Mouse (Mus musculus) adrenal gland, postnatal 4 days (tissue): ENCODE measurements around the gene Acacb. TPM values are rescaled to one million over a fixed set of nuclear protein-coding genes. Genes with fewer than 3 reads are reported as not detected.

Experiments
- DNase-seq, 2 experiments: peaks; one replicate each; pipeline ENCODE4 v3.0.0; 2021 to 2022; ENCODE audit warnings: low spot score in 2 of 2, mixed read lengths in 2 of 2
- total RNA-seq, 2 experiments: library from RNA; stranded (reverse); gene quantifications; 2 replicates each; pipeline ENCODE4 v1.2.3; 2021

The Acacb gene
- total RNA-seq, 2 experiments from 2014 or later, result 25.6 to 31.5 TPM

DNA sequence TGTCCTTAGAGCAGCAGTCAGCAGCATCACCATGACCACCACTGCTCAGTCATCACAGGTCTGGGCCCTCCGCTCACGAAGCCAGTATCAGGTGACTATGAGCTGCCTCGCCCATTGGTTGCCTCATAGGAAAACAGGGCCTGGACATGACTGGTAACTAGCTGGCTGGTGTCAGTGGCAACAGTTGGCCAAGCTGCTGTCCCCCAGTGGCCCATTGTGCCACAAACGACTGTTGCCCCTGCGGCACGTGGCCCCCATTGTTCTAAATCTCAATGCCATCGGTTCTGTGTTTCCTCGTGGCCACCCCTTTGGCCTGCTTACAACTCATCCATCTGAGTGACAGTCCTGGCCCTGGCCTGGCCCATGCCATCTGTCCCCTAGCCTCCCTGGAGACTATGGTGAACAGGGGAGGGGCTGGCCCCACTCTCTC is 117.7 kb downstream of the Acacb start:
- DNase-seq, result no peak

DNA sequence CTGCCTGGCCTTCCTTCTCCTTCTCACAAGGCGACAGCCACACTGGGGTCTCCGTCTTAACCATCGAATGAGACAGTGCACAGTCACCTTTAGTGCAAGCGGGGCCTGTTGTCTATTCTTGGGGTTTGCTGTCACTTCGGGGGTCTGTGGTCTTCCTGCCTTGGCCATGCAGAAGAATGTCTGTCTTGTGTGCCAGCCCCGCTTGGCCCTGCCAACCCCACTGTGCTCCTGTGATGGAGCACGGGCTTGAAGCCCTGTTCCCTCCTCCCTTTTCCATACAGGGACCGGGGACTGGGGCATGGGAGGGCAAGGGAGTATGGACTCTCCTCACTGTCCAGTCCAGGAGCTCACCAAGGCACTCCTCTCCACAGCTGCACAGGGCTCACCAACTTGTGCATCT is 118.5 kb downstream of the Acacb start:
- no peak for DNase-seq

DNA sequence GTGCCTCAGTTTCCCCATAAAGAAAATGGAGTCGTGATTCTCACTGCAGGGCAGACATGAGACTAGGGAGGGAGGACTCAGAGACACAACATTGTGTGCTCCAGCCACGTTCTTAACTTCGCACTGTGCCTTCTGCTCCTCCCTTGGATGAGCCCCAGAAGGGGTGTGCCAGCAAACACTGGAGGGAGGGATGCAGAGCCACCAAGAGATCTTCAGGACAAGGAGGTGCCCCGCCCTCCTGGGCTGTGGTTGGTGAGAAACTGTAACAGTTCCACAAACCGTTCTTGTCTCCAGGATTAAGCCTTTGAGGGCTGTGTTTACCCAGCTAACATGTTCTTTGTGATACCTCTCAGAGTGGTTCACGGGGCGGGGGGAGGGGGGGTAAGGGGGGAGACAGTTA is 122.3 kb downstream of the Acacb start:
- no peak for DNase-seq

DNA sequence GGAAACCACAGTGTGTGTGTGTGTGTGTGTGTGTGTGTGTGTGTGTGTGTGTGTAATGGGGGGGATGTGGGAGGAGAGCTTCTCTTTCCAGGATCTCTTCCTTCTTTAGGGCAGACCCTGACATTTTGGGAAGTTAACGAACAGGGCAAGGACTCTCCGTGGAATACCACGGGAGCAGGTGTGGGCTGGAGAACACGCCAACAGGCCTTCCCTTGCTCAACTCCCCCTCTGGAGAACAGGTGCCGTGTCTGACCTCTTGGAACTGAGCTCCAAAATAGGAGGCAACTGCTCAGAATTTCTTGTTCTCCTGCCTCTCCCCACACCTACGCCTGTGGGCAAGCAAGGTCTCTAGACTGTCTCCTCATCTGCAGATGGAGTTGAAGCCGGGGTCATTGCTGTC is 123.2 kb downstream of the Acacb start:
- no peak for DNase-seq

DNA sequence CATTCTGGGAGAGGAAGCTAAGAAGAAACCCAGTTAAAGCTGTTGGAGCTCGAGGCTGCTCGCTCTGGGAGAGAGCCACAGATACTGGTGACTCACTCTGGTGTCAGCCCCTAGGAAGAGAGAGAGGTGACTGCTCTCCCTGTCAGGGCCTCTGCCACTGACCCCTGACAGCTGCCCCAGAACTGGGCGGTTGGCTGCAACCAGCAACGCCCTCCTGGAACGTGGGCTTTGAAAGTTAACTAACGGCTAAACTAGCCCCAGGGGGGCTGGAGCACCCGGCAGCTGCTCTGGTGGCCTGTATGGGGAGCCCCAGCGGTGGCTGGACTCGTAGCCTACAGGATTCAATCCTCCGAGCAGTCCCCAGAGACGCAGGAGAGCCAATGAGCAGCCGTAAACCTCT is 123.6 kb downstream of the Acacb start:
- DNase-seq, result no peak

DNA sequence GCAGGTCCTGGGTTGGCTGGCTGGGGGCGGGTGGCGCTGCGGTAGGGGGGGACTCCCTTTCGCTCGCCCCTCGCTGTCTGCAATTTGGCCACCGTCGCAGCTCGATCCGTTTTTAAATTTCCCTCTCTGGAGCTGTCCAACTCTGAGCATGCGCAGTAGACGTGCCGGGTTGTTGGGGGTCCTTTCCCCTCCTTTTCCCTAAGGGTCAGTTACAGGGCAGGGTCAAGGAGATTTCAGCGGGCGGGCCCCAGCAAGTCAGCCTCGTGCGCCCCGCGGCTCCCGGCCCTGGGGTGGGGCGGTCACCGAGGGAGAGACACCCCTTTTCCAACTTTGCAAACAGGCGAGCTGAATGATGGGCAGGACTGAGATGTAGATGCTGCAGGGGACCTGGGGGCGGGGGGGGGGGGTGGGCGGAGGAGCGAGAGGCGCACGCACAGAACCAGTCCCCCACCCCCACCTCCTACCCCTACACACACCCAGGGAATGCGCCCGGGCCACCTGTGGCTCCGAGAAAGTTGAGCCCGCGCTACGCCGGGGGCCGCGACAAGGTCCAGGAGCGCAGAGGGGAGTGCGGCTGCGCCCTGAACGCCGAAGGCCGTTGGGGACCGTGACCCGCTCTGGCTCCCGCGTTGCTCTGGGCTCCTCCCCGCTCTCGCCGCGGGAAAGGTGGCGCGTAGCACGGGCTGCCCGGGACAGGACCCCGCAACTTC is 127.5 kb downstream of the Acacb start, which contains the start of gene Foxn4:
Foxn4 (minus strand) TSS at position 115 of the 710 bp plus-strand sequence.
- DNase-seq, result no peak

DNA sequence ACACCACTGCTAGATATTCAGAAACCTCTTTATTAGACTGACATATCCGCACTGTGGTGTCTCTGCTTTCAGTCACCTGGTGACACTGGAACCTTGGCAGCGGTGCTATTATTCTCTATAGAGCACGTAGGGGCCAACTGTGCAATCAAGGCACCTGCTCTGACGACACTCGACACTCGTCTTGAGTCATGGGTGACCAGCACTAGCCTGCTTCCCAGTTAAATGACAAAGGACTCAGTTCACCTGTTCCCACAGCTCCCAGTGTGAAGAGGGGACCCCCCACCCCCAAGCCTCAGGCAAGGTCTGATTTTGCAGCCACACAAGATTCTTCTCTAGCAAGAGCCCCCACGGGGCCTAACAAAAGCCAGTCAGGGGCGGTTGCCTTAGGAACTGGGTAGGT is 129.0 kb downstream of the Acacb start:
- DNase-seq, result no peak

DNA sequence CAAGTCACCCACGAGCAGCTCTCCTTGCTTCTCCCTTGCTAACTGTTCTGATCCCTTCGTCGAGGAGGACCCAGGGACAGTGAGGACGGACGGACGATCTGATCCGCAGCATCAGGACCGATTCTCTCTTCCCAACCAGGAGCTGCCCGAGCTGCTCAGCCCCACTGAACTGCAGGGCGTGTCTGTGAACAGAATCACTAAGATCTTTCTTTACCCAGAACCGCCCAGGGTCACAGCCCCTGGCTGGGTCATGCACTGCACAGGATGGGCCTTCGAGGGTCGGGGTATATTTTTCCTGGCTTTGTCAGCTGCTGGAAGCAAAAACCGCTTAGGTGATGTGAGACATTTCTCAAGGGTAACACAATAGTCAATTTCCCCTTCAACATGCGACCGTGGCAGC is 129.7 kb downstream of the Acacb start:
- DNase-seq, result no peak

DNA sequence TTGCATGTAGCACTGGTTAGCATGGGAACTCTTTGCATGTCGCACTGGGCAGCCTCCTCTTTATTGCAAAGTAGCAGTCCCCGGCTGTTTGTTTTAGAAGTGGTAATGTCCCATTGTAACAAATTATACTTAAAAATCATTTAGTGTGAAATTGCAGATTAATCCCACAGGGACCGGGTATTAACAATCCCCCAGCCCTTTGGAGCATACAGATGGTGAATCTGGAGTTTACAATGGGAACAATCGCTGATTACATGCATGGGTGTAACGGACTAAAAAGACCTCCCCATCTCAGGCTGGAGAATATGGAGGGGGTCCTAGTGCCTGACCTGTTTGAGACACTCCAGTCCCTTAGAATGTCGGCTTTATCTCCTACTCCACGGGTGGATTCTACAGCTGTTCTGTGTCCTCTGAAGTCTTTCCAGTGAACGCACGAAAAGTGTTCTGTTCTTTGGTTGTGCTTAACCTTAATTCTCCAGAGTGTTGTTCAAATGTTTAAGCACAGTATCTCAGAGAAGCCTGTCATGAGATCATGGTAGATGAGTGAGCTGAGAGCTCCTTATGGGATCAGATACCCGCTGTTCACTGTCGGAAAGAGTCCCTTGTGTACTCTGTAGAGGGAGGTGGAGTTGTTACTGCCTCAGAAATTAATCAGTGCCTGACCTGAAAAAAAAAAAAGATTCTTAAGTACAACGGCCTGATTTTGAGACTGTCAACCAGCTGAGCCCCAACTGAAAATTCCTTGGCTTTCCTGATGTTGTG is 133.2 kb downstream of the Acacb start:
- DNase-seq, result no peak

DNA sequence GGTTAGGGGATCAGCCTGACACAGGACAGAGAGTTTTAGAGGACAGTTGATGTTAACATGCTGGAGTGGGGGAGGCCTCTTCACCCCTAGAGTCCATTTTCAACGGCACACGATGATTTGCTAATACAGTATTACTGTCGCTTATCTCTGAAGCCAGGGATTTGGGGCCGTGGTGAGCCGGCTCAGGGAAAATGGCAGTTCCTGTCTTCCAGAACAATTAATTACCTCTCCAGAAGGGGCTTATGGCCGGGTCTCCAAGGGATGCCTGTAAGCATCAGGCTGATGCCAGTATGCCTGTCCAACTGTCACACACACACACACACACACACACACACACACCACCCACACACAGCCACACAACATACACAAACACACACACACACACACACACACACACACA is 136.0 kb downstream of the Acacb start:
- DNase-seq, result no peak

DNA sequence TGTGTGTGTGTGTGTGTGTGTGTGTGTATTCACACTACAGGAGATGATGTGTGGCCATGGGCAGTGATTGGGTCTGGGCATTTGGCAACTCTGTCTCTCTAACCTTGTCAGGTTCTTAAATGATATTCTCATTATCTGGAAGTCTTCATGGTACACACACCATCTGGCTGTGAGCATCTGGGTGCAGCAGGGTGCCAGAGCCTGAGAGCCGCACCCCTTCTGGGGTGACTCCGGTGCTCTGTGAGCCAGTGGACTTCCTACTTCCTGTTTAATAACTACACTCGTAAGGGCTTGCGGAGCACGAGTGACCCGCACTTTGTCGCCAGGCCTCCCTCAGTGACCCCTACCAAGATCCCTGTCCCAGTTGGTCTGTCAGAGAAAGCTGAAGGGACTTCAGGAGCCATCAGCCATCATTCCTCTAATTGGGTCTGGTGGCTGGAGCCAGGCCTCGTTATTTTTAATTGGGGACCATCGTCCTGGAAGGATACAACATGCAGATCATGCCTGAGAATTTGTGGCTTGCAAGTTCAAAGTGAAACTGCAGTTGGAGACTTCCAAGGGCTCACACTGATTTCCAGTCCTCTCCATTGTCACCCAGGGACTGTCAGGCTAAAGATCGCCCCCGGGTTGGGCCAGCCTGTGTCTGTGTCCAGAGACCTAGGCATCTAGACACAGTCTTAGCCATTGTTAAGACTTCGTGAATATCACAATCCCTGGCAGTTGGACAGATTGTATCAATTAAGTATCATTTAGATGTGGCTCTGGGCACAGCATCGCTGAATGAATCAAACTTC is 138.5 kb downstream of the Acacb start:
- no peak for DNase-seq

DNA sequence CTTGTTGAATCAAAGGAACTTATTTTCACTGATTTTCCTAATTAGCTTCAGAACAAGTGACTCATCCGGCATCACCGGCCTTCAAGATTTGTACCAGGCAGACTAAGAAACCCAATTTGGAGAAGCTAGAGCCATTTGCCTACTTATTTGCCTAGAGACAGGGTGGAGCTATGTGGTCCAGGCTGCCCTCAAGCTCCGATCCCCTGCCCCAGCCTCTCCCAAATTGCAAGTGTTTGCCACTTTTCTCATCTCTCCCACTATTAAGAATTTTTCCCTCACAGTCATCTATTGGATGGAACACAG is 139.0 kb downstream of the Acacb start:
- no peak for DNase-seq

DNA sequence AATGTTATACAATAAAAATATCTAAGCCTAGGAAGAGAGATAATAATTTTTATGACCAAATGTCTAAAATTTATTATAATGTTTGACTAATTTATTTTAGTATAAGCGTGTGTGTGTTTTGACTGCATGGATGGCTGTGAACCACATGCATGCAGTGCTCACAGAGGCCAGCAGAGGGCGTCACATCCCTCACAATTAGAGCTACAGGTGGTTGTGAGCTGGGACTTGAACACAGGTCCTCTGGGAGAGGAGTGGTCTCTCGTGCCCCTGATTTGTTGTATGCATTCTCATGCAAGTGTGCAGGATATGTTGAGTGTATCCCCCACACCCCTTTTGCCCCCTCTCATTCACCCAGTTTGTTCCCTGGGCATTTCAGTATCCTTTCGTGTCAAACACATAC is 139.8 kb downstream of the Acacb start:
- no peak for DNase-seq

DNA sequence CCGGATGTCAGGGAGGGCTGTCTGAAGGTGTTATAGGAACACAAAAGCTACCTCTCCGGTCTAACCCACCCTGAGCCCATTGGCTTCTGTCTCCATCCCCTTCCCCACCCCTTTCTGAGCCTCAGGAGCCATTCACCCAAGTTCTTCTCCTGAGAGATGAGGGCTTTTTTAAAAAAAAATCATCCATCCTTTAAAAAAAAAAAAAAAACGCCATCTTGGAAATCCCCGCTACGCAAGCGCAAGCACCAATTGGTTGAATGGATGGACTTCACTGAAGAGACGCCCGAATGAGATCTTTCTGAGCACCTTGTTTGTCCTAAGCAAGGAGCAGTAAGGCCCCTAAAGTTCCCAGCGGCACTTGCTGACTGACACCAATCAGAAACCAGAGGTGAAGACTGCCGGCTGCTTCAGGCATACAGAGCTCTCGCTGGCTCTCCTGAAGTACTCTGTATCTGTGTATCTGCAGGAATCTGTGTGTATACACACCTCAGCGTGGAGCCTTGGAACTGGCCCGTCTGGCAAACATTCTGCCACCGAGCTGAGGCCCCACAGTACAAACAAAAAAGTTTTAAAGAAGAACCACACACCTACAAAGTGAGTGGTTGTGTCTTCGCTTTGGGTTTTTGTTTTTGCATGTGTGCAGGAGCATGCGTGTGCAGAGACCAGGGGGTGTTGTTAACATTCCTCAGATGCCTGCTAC is 140.7 kb downstream of the Acacb start:
- DNase-seq, result no peak

DNA sequence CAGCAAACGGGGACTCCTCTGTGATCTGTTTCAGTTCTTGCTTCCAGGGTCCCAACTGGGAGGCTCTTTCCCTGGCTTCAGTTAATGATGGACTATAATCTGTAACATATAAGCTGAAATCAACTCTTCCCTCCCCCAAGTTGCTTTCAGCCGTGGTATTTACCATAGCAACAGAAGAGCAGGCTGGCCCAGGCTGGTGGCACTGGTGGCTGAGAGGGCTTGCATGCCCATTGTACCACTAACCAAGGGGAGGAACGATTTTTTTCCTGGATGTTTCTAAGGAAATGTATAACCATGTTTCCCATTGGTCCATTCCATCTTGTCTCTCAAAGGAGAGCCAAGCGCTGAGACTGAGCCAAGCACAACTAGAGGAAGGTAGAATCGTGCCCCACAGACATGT is 142.1 kb downstream of the Acacb start:
- DNase-seq, result no peak

DNA sequence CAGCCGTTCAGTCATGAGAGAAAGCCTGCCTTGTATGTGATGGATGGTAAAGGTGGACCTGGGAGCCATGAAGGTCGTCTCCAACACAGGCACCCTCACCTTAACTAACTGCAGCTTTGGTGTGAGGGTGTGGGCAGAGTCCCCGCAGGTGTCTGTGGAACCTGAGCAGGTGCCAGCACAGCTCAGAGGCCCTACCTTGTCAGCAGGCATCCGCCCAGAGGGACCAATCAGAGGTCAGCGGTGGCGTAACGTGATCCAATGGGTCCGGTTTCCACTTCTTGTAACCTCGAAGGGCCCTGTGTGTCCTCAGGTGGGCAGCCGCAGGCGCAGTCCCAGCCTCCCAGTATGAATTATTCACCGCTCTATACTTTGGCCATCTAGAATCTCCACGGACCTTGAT is 142.5 kb downstream of the Acacb start, which contains the start of gene Myo1h:
Myo1h (plus strand) TSS at position 293 of the 400 bp plus-strand sequence.
- DNase-seq, result no peak

DNA sequence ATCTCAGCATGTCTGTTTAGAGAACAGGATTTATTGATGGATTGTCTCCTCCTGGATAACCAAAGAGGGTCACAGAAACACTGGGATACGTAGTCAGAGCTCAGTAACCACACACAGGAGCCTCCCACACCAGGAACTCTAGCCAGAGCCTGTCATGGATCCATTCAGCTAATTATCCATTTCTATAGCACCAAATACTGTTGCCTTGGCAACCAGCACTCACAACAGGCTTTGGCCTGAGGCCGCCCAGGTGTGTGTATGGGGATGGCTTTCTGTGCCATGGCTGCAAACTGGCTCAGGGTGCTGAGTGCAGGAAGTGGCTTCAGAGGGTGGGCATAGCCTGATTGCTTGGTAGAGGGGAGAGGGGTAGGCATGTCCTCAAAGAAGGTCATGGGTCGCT is 143.7 kb downstream of the Acacb start:
- DNase-seq, result no peak

DNA sequence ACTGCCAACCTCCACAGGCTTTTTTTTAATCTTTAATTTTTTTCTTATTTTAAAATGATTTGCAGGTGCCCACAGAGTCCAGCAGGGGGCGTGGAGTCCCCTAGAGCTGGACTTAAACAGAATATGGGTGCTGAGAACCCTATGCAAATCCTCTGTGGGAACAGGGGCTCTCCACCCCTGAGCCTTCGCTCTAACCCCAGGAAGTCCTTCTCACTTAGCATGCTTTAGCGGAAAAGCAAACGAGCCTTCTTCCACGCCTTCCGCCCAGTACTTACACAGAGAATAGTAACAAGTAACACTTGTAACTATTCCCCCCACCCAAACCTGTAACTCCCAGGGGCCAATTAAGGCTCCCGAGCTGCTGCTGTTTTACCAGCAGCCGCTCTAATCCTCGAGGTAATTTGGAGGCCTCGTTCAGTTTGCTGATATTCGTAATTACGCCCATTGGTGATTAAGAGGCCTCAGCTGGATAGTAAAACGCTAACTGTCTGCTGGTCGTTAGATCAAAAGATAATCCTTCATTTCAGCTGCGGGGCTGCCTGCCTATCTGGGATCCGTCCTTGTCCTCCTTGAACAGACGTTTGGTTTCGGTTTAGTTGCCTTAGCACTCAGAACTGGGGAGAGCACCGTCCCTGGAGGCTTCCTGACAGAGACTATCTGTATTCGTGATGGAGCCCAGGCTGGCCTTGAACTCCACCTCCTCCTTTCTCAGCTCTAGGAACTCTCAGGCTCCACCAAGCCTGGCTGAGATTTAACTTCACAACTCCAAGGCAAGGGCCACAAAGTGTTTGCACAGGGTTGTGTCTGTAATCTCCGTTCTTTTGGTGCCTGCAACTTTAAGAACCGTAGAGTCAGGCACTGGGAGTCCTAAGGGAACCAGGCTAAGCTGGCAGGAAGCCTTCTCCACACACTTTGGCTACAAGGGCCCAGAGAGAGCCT is 150.6 kb downstream of the Acacb start:
- no peak for DNase-seq

DNA sequence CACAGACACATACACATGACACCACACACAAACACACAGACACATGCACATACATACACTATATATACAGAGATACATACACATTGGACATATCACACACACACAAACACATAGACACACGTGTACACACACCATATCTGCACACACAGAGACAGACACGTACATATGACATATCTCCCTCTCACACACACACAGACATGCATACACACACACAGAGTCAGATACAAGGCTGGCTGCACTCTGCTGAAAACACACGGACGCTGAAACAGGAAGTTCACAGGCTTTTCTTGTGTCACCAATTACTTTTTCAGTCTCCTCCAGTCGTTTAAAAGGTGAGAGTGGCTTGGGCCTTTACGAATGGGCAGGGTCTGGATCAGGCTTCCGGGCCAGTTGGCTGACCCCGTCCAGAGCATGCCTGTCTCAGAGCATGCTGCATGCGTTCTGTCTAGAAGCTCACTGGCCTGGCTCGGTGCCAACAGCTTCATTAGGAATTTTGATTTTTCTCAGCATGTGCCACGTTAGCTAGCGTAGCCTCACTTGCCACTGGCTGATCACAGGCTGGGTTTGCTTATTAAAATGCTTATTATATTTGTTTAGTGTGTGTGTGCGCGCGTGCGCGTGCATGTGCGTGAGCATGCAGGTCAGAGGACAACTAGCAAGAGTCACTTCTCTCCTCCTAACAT is 152.0 kb downstream of the Acacb start:
- no peak for DNase-seq
